ENCODE assay signal across 12 mouse cellular contexts in genomic region chr7:65430401-65430800, GRCm38 (mm10).
DNase-seq lines count a peak whose midpoint lies in the region; ATAC-seq and TF ChIP-seq lines count a peak whose summit lies in the region.
"Had no signal": no experiment of that assay in that cellular context is flagged by ENCODE, and none has a peak within 500 bp of the region (broad histone marks: within the 10 kb centered on the region; RNA-seq: fewer than 3 reads in every experiment).

No protein-coding gene starts in this region.

- H3K4me3 ChIP-seq in kidney, adult 2 months (ENCODE audit: insufficient read depth, low read depth, low read length), result no peak overlapping the region
- no peak overlapping the region for H3K4me3 ChIP-seq in intestine, postnatal 0 days (ENCODE audit: low read depth, low read length)
- H3K4me3 ChIP-seq: erythroblast, embryonic 14.5 days; hindbrain, embryonic 10.5 days had no signal

- TF ChIP-seq POLR2A in kidney, adult 2 months (IDR thresholded peaks at IDR 0.05; ENCODE audit: low read depth, low read length), result no peak

- no peak overlapping the region for H3K9ac ChIP-seq in intestine, postnatal 0 days (ENCODE audit: low read depth, low read length)

- no peaks in the 10 kb centered on the region for H3K9me3 ChIP-seq in intestine, postnatal 0 days (ENCODE audit: control insufficient read depth)
- H3K9me3 ChIP-seq: hindbrain, embryonic 10.5 days had no signal

- no peak overlapping the region for H3K27ac ChIP-seq in kidney, adult 2 months (ENCODE audit: insufficient read depth, low read depth, low read length)
- no peak overlapping the region for H3K27ac ChIP-seq in intestine, postnatal 0 days (ENCODE audit: low read depth, low read length)
- H3K27ac ChIP-seq: hindbrain, embryonic 10.5 days had no signal

- no peak overlapping the region for H3K4me2 ChIP-seq in intestine, postnatal 0 days (replicated peaks; ENCODE audit: low read depth)

- H3K27me3 ChIP-seq in kidney, adult 2 months (replicated peaks; ENCODE audit: control insufficient read depth, insufficient read depth, low read length), result no peaks in the 10 kb centered on the region
- H3K27me3 ChIP-seq in intestine, postnatal 0 days (replicated peaks; ENCODE audit: control insufficient read depth, insufficient read depth, low read length), result no peaks in the 10 kb centered on the region

- TF ChIP-seq CTCF in kidney, adult 2 months (conservative IDR thresholded peaks at IDR 0.05; ENCODE audit: insufficient read depth, insufficient read length, low read depth, low read length), result no peak
- TF ChIP-seq CTCF in intestine, postnatal 0 days (IDR thresholded peaks at IDR 0.05; ENCODE audit: low read depth), result no peak

- no peaks in the 10 kb centered on the region for H3K4me1 ChIP-seq in kidney, adult 2 months (ENCODE audit: control insufficient read depth, insufficient read depth, low read length)
- H3K4me1 ChIP-seq in intestine, postnatal 0 days (replicated peaks; ENCODE audit: control insufficient read depth, insufficient read depth, low read length), result no peaks in the 10 kb centered on the region

- H3K36me3 ChIP-seq in kidney, adult 2 months (ENCODE audit: control insufficient read depth, insufficient read depth, low read length), result no peaks in the 10 kb centered on the region
- no peaks in the 10 kb centered on the region for H3K36me3 ChIP-seq in intestine, postnatal 0 days (ENCODE audit: control insufficient read depth, insufficient read depth)
- H3K36me3 ChIP-seq: hindbrain, embryonic 10.5 days had no signal

- peak; percentile 18 for DNase-seq in kidney, adult 2 months
- no peak for DNase-seq in kidney, postnatal 25 days
- DNase-seq in NIH3T3 (ENCODE audit: low read depth), result peak; percentile 24
- peak; percentile 53 for DNase-seq in forelimb bud, embryonic 11.5 days (ENCODE audit: low read depth, low spot score)
- peak; percentile 36 for DNase-seq in lung, postnatal 14 days
- DNase-seq in heart, adult 18-20 months, result no peak
- DNase-seq in ovary, postnatal 10 days (ENCODE audit: low spot score), result no peak
- DNase-seq: cerebellum, adult 8-10 months; kidney, adult 9 months had no signal

- no peak for ATAC-seq in intestine, postnatal 0 days

- 28% methylated on average over 8 of the region's 8 CpGs for WGBS in kidney, adult 2 months
- WGBS in intestine, postnatal 0 days, result 34% methylated on average over 8 of the region's 8 CpGs

Comparison
In these comparisons a context has a peak if more than half of its experiments do, and no peak if none do; other contexts are left out.
1. DNase-seq: peak in kidney, adult 2 months (single experiment), NIH3T3 (single experiment), forelimb bud, embryonic 11.5 days (single experiment) and lung, postnatal 14 days (single experiment); none in kidney, postnatal 25 days (0 of 2), heart, adult 18-20 months (0 of 2) and ovary, postnatal 10 days (single experiment).